Comparison of ENCODE assay signal across 12 mouse cellular contexts in genomic region chr9:114554355-114554979, GRCm38 (mm10). TPM values are rescaled to one million over a fixed set of nuclear protein-coding genes. Genes with fewer than 3 reads are reported as not detected.
DNase-seq lines count a peak whose midpoint lies in the region; ATAC-seq and TF ChIP-seq lines count a peak whose summit lies in the region.
"Had no signal": no experiment of that assay in that cellular context is flagged by ENCODE, and none has a peak within 500 bp of the region (broad histone marks: within the 10 kb centered on the region; RNA-seq: fewer than 3 reads in every experiment).

No protein-coding gene starts in this region.

- ATAC-seq in limb, embryonic 12.5 days (ENCODE audit: insufficient number of reproducible peaks, insufficient read depth, low FRiP score, low TSS enrichment, low read depth), result no peak
- peak; percentile 59; the same call in 1 of the 2 replicates for ATAC-seq in forebrain, embryonic 13.5 days
- peak; percentile 46; the same call in 1 of the 2 replicates for ATAC-seq in limb, embryonic 13.5 days (ENCODE audit: low FRiP score, low read depth)
- ATAC-seq in midbrain, postnatal 0 days (ENCODE audit: low FRiP score), result no peak

- DNase-seq in limb, embryonic 10.5 days (ENCODE audit: low spot score), result no peak
- peak; percentile 28 for DNase-seq in midbrain, postnatal 0 days (ENCODE audit: low spot score)
- no peak for DNase-seq in adrenal gland, adult 8-10 months
- DNase-seq in spleen, postnatal 14 days (ENCODE audit: low spot score in 2 of 2), result no peak
- no peak for DNase-seq in heart, postnatal 25 days (ENCODE audit: low spot score)
- DNase-seq: cerebellum, adult 2 months had no signal

- no peaks in the 10 kb centered on the region; the same call in 1 of the 2 replicates for H3K27me3 ChIP-seq in limb, embryonic 12.5 days
- H3K27me3 ChIP-seq in limb, embryonic 10.5 days (ENCODE audit: low read depth, poor library complexity, severe bottlenecking), result no peaks in the 10 kb centered on the region
- H3K27me3 ChIP-seq in forebrain, embryonic 13.5 days, result peaks cover 48% of the 10 kb centered on the region
- H3K27me3 ChIP-seq in limb, embryonic 13.5 days, result no peaks in the 10 kb centered on the region; the same call in 1 of the 2 replicates
- peaks cover 15% of the 10 kb centered on the region for H3K27me3 ChIP-seq in midbrain, postnatal 0 days (ENCODE audit: insufficient read depth, low read length)

- H3K4me2 ChIP-seq in limb, embryonic 12.5 days, result no peak overlapping the region
- no peak overlapping the region for H3K4me2 ChIP-seq in forebrain, embryonic 13.5 days
- no peak overlapping the region for H3K4me2 ChIP-seq in limb, embryonic 13.5 days (replicated peaks)
- H3K4me2 ChIP-seq in midbrain, postnatal 0 days (ENCODE audit: low read depth, low read length, poor library complexity, severe bottlenecking), result no peak overlapping the region

- TF ChIP-seq CTCF in midbrain, postnatal 0 days (IDR thresholded peaks at IDR 0.05), result no peak

- H3K4me1 ChIP-seq in limb, embryonic 12.5 days (replicated peaks), result peaks cover 45% of the 10 kb centered on the region
- peaks cover 77% of the 10 kb centered on the region for H3K4me1 ChIP-seq in limb, embryonic 10.5 days
- peaks cover 16% of the 10 kb centered on the region for H3K4me1 ChIP-seq in forebrain, embryonic 13.5 days
- peaks cover 15% of the 10 kb centered on the region for H3K4me1 ChIP-seq in limb, embryonic 13.5 days
- H3K4me1 ChIP-seq in midbrain, postnatal 0 days (ENCODE audit: insufficient read depth, low read length), result no peaks in the 10 kb centered on the region

- H3K4me3 ChIP-seq in limb, embryonic 12.5 days (replicated peaks), result no peak overlapping the region
- H3K4me3 ChIP-seq in limb, embryonic 10.5 days, result no peak overlapping the region
- H3K4me3 ChIP-seq in forebrain, embryonic 13.5 days, result no peak overlapping the region
- no peak overlapping the region for H3K4me3 ChIP-seq in limb, embryonic 13.5 days
- H3K4me3 ChIP-seq in midbrain, postnatal 0 days (ENCODE audit: low read depth, low read length), result no peak overlapping the region

- H3K27ac ChIP-seq in limb, embryonic 12.5 days, result 0 out of 2 replicates have a peak overlapping the region, but pooled peaks have one; percentile 12
- no peak overlapping the region; the same call in 1 of the 2 replicates for H3K27ac ChIP-seq in limb, embryonic 10.5 days
- no peak overlapping the region for H3K27ac ChIP-seq in forebrain, embryonic 13.5 days
- H3K27ac ChIP-seq in limb, embryonic 13.5 days, result no peak overlapping the region
- H3K27ac ChIP-seq in midbrain, postnatal 0 days (ENCODE audit: low read depth, low read length), result no peak overlapping the region

- intact Hi-C loops in heart, postnatal 25 days (cut with DNase I), result no loop called here

- H3K36me3 ChIP-seq in limb, embryonic 12.5 days, result no peaks in the 10 kb centered on the region
- H3K36me3 ChIP-seq in limb, embryonic 10.5 days, result peaks cover 36% of the 10 kb centered on the region
- no peaks in the 10 kb centered on the region for H3K36me3 ChIP-seq in forebrain, embryonic 13.5 days (ENCODE audit: poor library complexity, severe bottlenecking)
- H3K36me3 ChIP-seq in limb, embryonic 13.5 days, result no peaks in the 10 kb centered on the region
- H3K36me3 ChIP-seq in midbrain, postnatal 0 days (ENCODE audit: insufficient read depth, low read length), result no peaks in the 10 kb centered on the region

- no peaks in the 10 kb centered on the region for H3K9me3 ChIP-seq in limb, embryonic 12.5 days
- H3K9me3 ChIP-seq in limb, embryonic 10.5 days (replicated peaks), result 0 out of 2 replicates have a peak, but pooled peaks cover 1% of the 10 kb centered on the region
- H3K9me3 ChIP-seq in forebrain, embryonic 13.5 days (replicated peaks), result no peaks in the 10 kb centered on the region
- H3K9me3 ChIP-seq in limb, embryonic 13.5 days, result no peaks in the 10 kb centered on the region
- no peaks in the 10 kb centered on the region for H3K9me3 ChIP-seq in midbrain, postnatal 0 days (ENCODE audit: low read length)

- 66% methylated on average over 5 of the region's 5 CpGs for WGBS in limb, embryonic 12.5 days
- WGBS in limb, embryonic 10.5 days, result 78% methylated on average over 5 of the region's 5 CpGs
- 55% methylated on average over 5 of the region's 5 CpGs for WGBS in forebrain, embryonic 13.5 days
- WGBS in limb, embryonic 13.5 days, result 66% methylated on average over 5 of the region's 5 CpGs
- WGBS in midbrain, postnatal 0 days, result 62% methylated on average over 5 of the region's 5 CpGs

- no peak overlapping the region for H3K9ac ChIP-seq in limb, embryonic 12.5 days (replicated peaks)
- no peak overlapping the region for H3K9ac ChIP-seq in forebrain, embryonic 13.5 days
- H3K9ac ChIP-seq in limb, embryonic 13.5 days, result no peak overlapping the region
- H3K9ac ChIP-seq in midbrain, postnatal 0 days (replicated peaks; ENCODE audit: low read length, poor library complexity, severe bottlenecking), result no peak overlapping the region

RNA-seq across cellular contexts. Expression of gene Trim71, which starts 9.7 kb away (rescaled TPM):
- 1.6 and 2.3 TPM in 2 replicates for polyA plus RNA-seq in limb, embryonic 12.5 days (2016; fragmentation: Nextera tagmentation; extraction: Ambion mirVana)
- 6.2 and 11.5 TPM in 2 replicates for polyA plus RNA-seq in limb, embryonic 10.5 days (2016; fragmentation: Nextera tagmentation; extraction: Ambion mirVana)
- polyA plus RNA-seq in forebrain, embryonic 13.5 days (2015; fragmentation: Nextera tagmentation; extraction: Ambion mirVana), result 0.13 and 0.14 TPM in 2 replicates
- 0.62 and 0.91 TPM in 2 replicates for polyA plus RNA-seq in limb, embryonic 13.5 days (2015; fragmentation: Nextera tagmentation; extraction: Ambion mirVana)
- total RNA-seq in midbrain, postnatal 0 days (2014; rRNA removed), result 0.14 and 0.27 TPM in 2 replicates
- polyA plus RNA-seq in midbrain, postnatal 0 days (2015; fragmentation: Nextera tagmentation; extraction: Ambion mirVana), result 0.14 and 0.15 TPM in 2 replicates
- under 1 TPM in 1 of 4 experiments, not detected in 3; 0.03 TPM for total RNA-seq in adrenal gland, adult 8-10 months (2022)
- not detected for total RNA-seq in heart, postnatal 25 days (2021)
- total RNA-seq: gastrocnemius, adult 18-20 months; MEL had no signal

RNA-seq across cellular contexts. Expression of gene C130032M10Rik, which starts 39.0 kb away (rescaled TPM):
- polyA plus RNA-seq in limb, embryonic 12.5 days (2016; fragmentation: Nextera tagmentation; extraction: Ambion mirVana), result 0.41 and 0.70 TPM in 2 replicates
- polyA plus RNA-seq in limb, embryonic 10.5 days (2016; fragmentation: Nextera tagmentation; extraction: Ambion mirVana), result 1.5 and 1.6 TPM in 2 replicates
- not detected in 2 replicates for polyA plus RNA-seq in forebrain, embryonic 13.5 days (2015; fragmentation: Nextera tagmentation; extraction: Ambion mirVana)
- polyA plus RNA-seq in limb, embryonic 13.5 days (2015; fragmentation: Nextera tagmentation; extraction: Ambion mirVana), result 0.37 and 0.42 TPM in 2 replicates
- total RNA-seq in midbrain, postnatal 0 days (2014; rRNA removed), result not detected in 2 replicates
- polyA plus RNA-seq in midbrain, postnatal 0 days (2015; fragmentation: Nextera tagmentation; extraction: Ambion mirVana), result not detected in 2 replicates
- under 1 TPM in 1 of 4 experiments, not detected in 3; 0.43 TPM for total RNA-seq in adrenal gland, adult 8-10 months (2022)
- not detected for total RNA-seq in heart, postnatal 25 days (2021)
- total RNA-seq: gastrocnemius, adult 18-20 months; MEL had no signal
- polyA plus RNA-seq: cerebellum, adult 2 months; spleen, adult 2 months had no signal

RNA-seq across cellular contexts. Expression of gene Ccr4, which starts 49.8 kb away (rescaled TPM):
- not detected in 2 replicates for polyA plus RNA-seq in limb, embryonic 12.5 days (2016; fragmentation: Nextera tagmentation; extraction: Ambion mirVana)
- polyA plus RNA-seq in limb, embryonic 10.5 days (2016; fragmentation: Nextera tagmentation; extraction: Ambion mirVana), result 0.06 TPM in 1 of 2 replicates, not detected in the other
- polyA plus RNA-seq in forebrain, embryonic 13.5 days (2015; fragmentation: Nextera tagmentation; extraction: Ambion mirVana), result not detected in 2 replicates
- not detected in 2 replicates for polyA plus RNA-seq in limb, embryonic 13.5 days (2015; fragmentation: Nextera tagmentation; extraction: Ambion mirVana)
- not detected in 2 replicates for total RNA-seq in midbrain, postnatal 0 days (2014; rRNA removed)
- polyA plus RNA-seq in midbrain, postnatal 0 days (2015; fragmentation: Nextera tagmentation; extraction: Ambion mirVana), result not detected in 2 replicates
- total RNA-seq in adrenal gland, adult 8-10 months (2022), result not detected
- total RNA-seq in heart, postnatal 25 days (2021), result not detected
- total RNA-seq: gastrocnemius, adult 18-20 months; MEL had no signal
- polyA plus RNA-seq: cerebellum, adult 2 months had no signal

Comparison
In these comparisons a context has a peak if more than half of its experiments do, and no peak if none do; other contexts are left out.
1. ATAC-seq: peak in forebrain, embryonic 13.5 days (single experiment) and limb, embryonic 13.5 days (single experiment); none in limb, embryonic 12.5 days (single experiment) and midbrain, postnatal 0 days (single experiment).